Mouse (Mus musculus) bone marrow macrophage, adult 2 months (primary cell): ENCODE measurements around the gene Fam69a. TPM values are rescaled to one million over a fixed set of nuclear protein-coding genes. Genes with fewer than 3 reads are reported as not detected.
A peak's percentile ranks its signal among the peaks of the same experiment; 100 is the strongest.

Source experiments
- H3K27ac ChIP-seq: 2 replicates; pipeline ENCODE4 v1.5.1; 2012; ENCODE audit warnings: low read depth, low read length; ENCODE audit not compliant: insufficient read depth
- H3K4me1 ChIP-seq: 2 replicates; pipeline ENCODE4 v1.6.1; 2012; ENCODE audit warnings: low read length; ENCODE audit not compliant: control insufficient read depth, insufficient read depth
- H3K4me3 ChIP-seq: 2 replicates; pipeline ENCODE4 v1.5.1; 2012; ENCODE audit warnings: mild to moderate bottlenecking, low read length, moderate library complexity; ENCODE audit not compliant: insufficient read depth
- CTCF ChIP-seq: IDR thresholded peaks from 2 replicates; pipeline ENCODE4 v1.5.1; 2012; ENCODE audit warnings: low read depth, mild to moderate bottlenecking, low read length, moderate library complexity
- POLR2A ChIP-seq: IDR thresholded peaks from 2 replicates; pipeline ENCODE4 v1.6.1; 2012; ENCODE audit warnings: mild to moderate bottlenecking, low read depth, low read length, borderline replicate concordance
- polyA plus RNA-seq: library from polyadenylated mRNA; stranded (reverse); fragments of >200 nt; gene quantifications from 2 replicates; pipeline ENCODE4 v1.2.4, GENCODE M21; 2012; ENCODE audit not compliant: missing spikeins, insufficient read depth, insufficient read length

Gene Fam69a
- polyA plus RNA-seq, 1 experiment = 80.4 TPM

GRCm38 (mm10) chr5:107934770-107935543 is 51.9 kb downstream of the Fam69a start:
- H3K4me1 ChIP-seq = peaks cover 11% of the 10 kb centered on the region
- H3K4me3 ChIP-seq = no peak overlapping the region
- no peak overlapping the region for H3K27ac ChIP-seq

GRCm38 (mm10) chr5:107933202-107933974 is 53.5 kb downstream of the Fam69a start:
- H3K4me1 ChIP-seq = 0 out of 2 replicates have a peak, but pooled peaks cover 2% of the 10 kb centered on the region
- H3K27ac ChIP-seq = no peak overlapping the region
- H3K4me3 ChIP-seq = no peak overlapping the region
- TF ChIP-seq POLR2A = no peak
- TF ChIP-seq CTCF = no peak

More at GRCm38 (mm10) chr5:107934770-107935543, 51.9 kb downstream of the Fam69a start:
- TF ChIP-seq POLR2A = no peak
- TF ChIP-seq CTCF = no peak

GRCm38 (mm10) chr5:107932556-107932955 is 54.3 kb downstream of the Fam69a start:
- H3K27ac ChIP-seq = no peak overlapping the region
- H3K4me3 ChIP-seq = no peak overlapping the region
- H3K4me1 ChIP-seq = 0 out of 2 replicates have a peak, but pooled peaks cover 2% of the 10 kb centered on the region
- TF ChIP-seq CTCF = no peak
- TF ChIP-seq POLR2A = no peak

- Histone ChIP-seq H3K27ac (peak overlapping the region; percentile 22), H3K4me3 (no peak overlapping the region), H3K4me1 (peaks cover 29% of the 10 kb centered on the region)
- TF ChIP-seq POLR2A (no peak), CTCF (no peak)
These were observed 60.2 kb downstream of the Fam69a start for GRCm38 (mm10) chr5:107926550-107927249.

DNA sequence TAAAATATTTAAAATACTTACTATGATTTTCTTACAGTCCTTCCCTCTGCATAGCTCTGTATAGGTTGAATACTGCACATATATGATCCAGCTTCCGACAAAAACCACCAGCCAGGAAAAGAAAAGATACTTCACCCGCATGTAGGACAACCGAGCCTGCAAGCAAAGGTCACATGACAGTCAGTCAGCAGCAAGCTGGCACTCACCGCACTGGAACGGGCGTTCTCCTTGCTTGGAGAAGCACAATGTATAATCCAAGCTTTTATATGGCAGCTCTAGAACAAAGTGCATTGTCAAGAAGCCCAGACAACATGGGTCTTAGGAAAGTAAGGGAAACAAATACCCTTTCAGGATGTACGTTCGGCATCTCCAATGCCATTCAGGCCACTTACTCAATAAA is 62.3 kb downstream of the Fam69a start:
- no peak overlapping the region for H3K4me3 ChIP-seq
- TF ChIP-seq CTCF (no peak), POLR2A (no peak)
- peaks cover 31% of the 10 kb centered on the region for H3K4me1 ChIP-seq
- H3K27ac ChIP-seq = no peak overlapping the region

- peak overlapping the region; percentile 42 for H3K27ac ChIP-seq
- H3K4me3 ChIP-seq = no peak overlapping the region
These were observed 64.0 kb downstream of the Fam69a start for GRCm38 (mm10) chr5:107922836-107923235.

DNA sequence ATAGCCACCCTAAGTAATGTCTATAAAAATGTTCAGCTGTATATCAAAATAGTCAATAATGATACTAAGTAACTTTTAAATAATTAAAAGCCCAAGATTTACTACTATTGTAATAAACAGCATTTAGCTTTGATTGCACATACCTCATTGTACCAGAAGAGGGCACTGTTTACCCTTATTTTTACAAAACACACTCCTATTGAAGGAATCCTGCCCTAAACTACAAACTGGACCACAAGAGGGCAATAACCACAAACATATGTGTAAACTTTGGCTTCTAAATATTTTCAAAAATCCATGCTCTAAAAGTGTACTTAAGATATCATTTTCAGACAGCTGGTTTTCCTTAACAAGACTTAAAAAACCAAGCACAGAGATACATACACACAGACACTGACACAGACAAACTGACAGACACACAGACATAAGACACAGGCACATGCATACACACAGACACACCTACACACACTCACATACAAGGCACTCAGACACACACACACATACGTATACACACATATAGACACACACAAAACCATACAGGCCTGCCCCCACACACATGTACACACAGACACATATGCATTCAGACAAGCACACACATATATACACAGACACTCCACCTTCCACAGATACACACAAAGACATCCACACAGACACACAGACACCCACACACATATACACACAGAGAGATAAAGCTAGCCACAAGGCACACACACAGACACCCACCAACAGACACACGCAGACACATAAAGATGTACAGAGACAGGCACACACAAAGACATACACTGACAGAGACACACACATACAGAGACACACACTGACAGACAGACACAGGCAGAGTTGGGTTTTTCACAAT is 65.3 kb downstream of the Fam69a start:
- H3K4me1 ChIP-seq = peaks cover 26% of the 10 kb centered on the region
- H3K4me3 ChIP-seq = no peak overlapping the region
- H3K27ac ChIP-seq = no peak overlapping the region
- TF ChIP-seq POLR2A = no peak
- TF ChIP-seq CTCF = no peak

More at GRCm38 (mm10) chr5:107922836-107923235, 64.0 kb downstream of the Fam69a start:
- peaks cover 33% of the 10 kb centered on the region for H3K4me1 ChIP-seq
- no peak for TF ChIP-seq CTCF
- TF ChIP-seq POLR2A = no peak

- Histone ChIP-seq H3K4me3 (no peak overlapping the region), H3K27ac (no peak overlapping the region), H3K4me1 (peaks cover 3% of the 10 kb centered on the region; the same call in 1 of the 2 replicates)
- TF ChIP-seq CTCF = no peak
- no peak for TF ChIP-seq POLR2A
These were observed 71.6 kb downstream of the Fam69a start for GRCm38 (mm10) chr5:107915280-107915679.

DNA sequence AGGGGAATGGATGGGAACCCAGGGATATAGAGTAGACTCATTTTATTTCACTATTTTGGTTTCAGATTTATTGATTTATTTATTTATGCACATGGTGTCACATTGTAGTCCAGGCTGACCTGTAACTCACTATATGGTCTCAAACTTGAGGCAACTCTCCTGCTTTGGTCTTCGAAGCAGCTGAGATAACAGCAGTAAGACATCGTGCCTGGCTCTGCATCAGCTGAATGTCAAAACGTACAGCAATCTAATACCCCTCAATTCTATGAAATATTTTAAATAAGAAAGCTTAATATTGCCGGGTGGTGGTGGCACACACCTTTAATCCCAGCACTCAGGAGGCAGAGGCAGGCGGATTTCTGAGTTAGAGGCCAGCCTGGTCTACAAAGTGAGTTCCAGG is 75.9 kb downstream of the Fam69a start:
- peaks cover 5% of the 10 kb centered on the region for H3K4me1 ChIP-seq
- no peak overlapping the region for H3K27ac ChIP-seq
- no peak for TF ChIP-seq CTCF
- no peak for TF ChIP-seq POLR2A
- H3K4me3 ChIP-seq = no peak overlapping the region
